Mouse (Mus musculus) liver, postnatal 0 days (tissue): ENCODE measurements around the gene Sema3a.

Experiments used
- CTCF ChIP-seq: sonication (generic); IDR thresholded peaks from 2 replicates; pipeline ENCODE4 v1.5.1; 2016; ENCODE audit warnings: antibody characterized with exemption, low read depth
- EP300 ChIP-seq: IDR thresholded peaks from 2 replicates; pipeline ENCODE4 v1.6.1; 2016; ENCODE audit warnings: antibody characterized with exemption, low read depth, mild to moderate bottlenecking

DNA sequence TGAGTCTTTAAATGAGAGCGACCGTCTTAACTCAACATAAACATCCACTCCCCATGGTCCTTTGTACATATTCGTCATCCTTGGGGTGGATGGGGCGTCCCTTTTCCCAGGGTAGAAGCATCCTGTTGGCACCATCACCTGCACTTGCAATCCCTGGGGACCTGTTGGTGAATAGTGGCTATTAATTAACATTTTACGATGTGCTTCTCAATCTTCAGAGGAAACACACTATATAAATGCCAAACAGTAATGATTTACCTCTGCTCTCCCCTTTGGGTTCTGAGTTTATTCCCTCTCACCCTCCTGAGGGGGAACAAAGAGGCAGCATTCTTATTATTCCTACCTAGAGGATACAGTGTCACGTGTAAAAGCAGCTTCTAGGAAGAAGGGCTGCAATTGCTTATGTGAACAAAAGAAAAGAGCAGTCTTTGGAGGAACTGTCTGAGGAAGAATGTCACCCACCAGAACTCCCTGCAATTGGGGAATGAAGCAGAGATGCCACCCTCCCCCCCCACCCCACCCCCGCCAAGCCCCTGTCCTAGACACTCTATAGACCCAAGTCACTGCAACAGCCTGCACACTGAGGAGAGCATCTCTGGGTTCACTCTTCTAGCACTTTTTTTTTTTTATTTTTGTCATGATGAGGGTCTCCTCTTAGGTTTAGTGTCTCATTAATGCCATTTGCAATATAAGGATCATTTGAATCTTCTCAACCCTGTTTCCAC, 19.7 kb downstream of the Sema3a start:
- TF ChIP-seq CTCF: no peak
- no peak for TF ChIP-seq EP300
